Mouse (Mus musculus) midbrain, embryonic 10.5 days (tissue): ENCODE measurements around the gene Fgd4. TPM values are rescaled to one million over a fixed set of nuclear protein-coding genes. Genes with fewer than 3 reads are reported as not detected.
"Not testable (repeated sequence)": the region's sequence is repeated elsewhere in the genome, so short reads cannot be mapped to it uniquely, and the experiment has no call there.

Experiments used
- DNase-seq: peaks from one replicate; pipeline ENCODE4 v3.0.0-alpha.2; 2017; ENCODE audit warnings: low spot score
- H3K27ac ChIP-seq: fragments of 300-500 bp; sonication (generic); replicated peaks from 2 replicates; pipeline ENCODE4 v1.5.1; 2016; ENCODE audit warnings: mild to moderate bottlenecking
- H3K27me3 ChIP-seq: fragments of 300-500 bp; sonication (generic); 2 replicates; pipeline ENCODE4 v1.6.1; 2016; ENCODE audit warnings: low read depth, mild to moderate bottlenecking; ENCODE audit not compliant: poor library complexity, severe bottlenecking
- H3K36me3 ChIP-seq: fragments of 300-500 bp; sonication (generic); 2 replicates; pipeline ENCODE4 v1.6.1; 2016; ENCODE audit warnings: mild to moderate bottlenecking, moderate library complexity
- H3K4me1 ChIP-seq: fragments of 300-500 bp; sonication (generic); 2 replicates; pipeline ENCODE4 v1.6.1; 2016
- H3K4me3 ChIP-seq: fragments of 300-500 bp; sonication (generic); 2 replicates; pipeline ENCODE4 v1.5.1; 2016; ENCODE audit warnings: mild to moderate bottlenecking, moderate library complexity
- H3K9me3 ChIP-seq: fragments of 300-500 bp; sonication (generic); replicated peaks from 2 replicates; pipeline ENCODE4 v1.6.1; 2016; ENCODE audit warnings: mild to moderate bottlenecking
- WGBS: fragments of 180-500 bp; shearing (Covaris S2); methylation state at CpG from one replicate; pipeline ENCODE4 v1.1.7; 2016; 5-methylcytosine and 5-hydroxymethylcytosine counted together
- polyA plus RNA-seq: library from polyadenylated mRNA; unstranded; fragments of >200 nt; fragmentation: Nextera tagmentation; extraction: Ambion mirVana; gene quantifications from 2 replicates; pipeline ENCODE4 v1.2.1, GENCODE M21; 2016

Gene Fgd4
- polyA plus RNA-seq, 1 experiment from 2014 or later = 16.7 TPM

DNA sequence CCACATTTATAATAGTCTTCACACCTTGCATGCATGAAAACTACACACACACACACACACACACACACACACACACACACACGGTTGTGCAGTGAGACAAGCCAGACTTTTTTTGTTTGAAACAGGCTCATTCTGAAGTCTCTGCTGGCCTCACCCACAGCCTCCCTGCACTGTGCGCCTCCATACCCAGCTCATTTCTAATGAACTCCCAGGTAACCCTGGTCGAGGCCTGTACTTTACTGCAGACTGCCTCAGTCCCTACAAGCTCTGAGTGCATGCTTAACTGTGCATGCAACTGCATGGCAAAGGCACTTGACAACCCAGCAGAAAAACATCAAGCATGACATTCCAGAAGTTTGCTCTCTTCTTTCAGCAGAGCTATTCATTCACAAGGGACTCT lies 72.3 kb downstream of the Fgd4 start:
- no peaks in the 10 kb centered on the region for H3K27me3 ChIP-seq
- H3K27ac ChIP-seq = 0 out of 2 replicates have a peak overlapping the region, but pooled peaks have one; percentile 47
- H3K9me3 ChIP-seq = no peaks in the 10 kb centered on the region
- H3K36me3 ChIP-seq = no peaks in the 10 kb centered on the region
- H3K4me1 ChIP-seq = peaks cover 42% of the 10 kb centered on the region
- no peak overlapping the region for H3K4me3 ChIP-seq
- DNase-seq = no peak
- 73% methylated on average over 3 of the region's 3 CpGs for WGBS

DNA sequence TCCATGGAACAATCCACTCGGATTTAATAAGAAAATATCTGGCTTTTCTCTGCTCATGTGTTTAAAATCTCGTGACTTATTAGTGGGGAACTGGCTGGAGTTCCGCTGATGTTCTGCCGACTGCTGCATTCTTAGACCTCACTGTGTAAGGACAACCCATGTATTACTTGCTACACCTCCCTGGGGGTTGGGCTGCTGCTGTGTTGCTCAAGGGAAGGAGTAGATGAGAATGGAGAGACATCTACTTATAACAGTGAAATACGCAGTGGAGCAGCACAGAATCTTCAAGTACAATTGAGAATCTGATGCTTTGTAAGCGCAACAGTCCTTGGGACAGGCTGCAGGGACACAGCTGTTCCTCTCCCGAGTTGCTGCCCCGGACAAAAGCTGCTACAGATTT lies 73.1 kb downstream of the Fgd4 start:
- Histone ChIP-seq H3K4me1 (peaks cover 42% of the 10 kb centered on the region), H3K27ac (peak overlapping the region; percentile 64), H3K27me3 (no peaks in the 10 kb centered on the region), H3K36me3 (no peaks in the 10 kb centered on the region), H3K4me3 (no peak overlapping the region), H3K9me3 (no peaks in the 10 kb centered on the region)
- WGBS = 68% methylated on average over 8 of the region's 8 CpGs
- peak; percentile 14 for DNase-seq

- H3K27ac ChIP-seq = peak overlapping the region; percentile 64
- no peaks in the 10 kb centered on the region for H3K9me3 ChIP-seq
- no peaks in the 10 kb centered on the region for H3K36me3 ChIP-seq
- no peaks in the 10 kb centered on the region for H3K27me3 ChIP-seq
- no peak for DNase-seq
- no peak overlapping the region for H3K4me3 ChIP-seq
- peaks cover 42% of the 10 kb centered on the region for H3K4me1 ChIP-seq
- 73% methylated on average over 6 of the region's 6 CpGs for WGBS
Measured at GRCm38 (mm10) chr16:16526741-16527105, 73.6 kb downstream of the Fgd4 start.

DNA sequence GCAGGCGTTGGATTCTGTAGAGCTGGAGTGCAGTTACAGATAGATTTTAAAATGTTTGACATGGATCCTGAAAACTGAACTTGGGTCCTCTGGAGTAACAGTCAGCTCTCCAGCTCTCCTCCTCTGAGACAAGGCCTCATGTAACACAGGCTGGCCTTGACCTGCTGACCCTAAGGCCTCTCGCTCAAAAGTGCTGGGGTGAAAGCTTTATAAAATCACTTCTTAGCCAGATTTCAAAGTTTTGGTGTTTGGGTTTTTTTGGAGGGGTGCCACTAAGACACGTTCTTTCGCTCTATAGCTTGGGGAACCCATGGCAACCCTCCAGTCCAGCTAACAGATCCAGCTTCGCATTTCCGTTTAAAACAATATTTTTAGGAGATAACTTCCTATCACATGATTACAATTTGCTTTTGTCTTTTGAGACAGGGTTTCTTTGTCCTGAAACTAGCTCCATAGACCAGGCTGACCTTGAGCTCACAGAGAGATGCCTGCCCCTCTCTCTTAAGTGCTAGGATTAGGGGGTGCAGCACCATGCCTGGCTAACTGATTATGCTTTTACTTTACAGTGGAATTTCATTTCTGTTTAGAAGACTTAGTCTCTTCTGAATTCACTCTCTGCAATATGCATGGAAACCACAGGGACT lies 74.1 kb downstream of the Fgd4 start:
- Histone ChIP-seq H3K27me3 (no peaks in the 10 kb centered on the region), H3K4me1 (peaks cover 42% of the 10 kb centered on the region), H3K27ac (peak overlapping the region; percentile 64), H3K4me3 (no peak overlapping the region), H3K36me3 (no peaks in the 10 kb centered on the region), H3K9me3 (no peaks in the 10 kb centered on the region)
- WGBS = 72% methylated on average over 6 of the region's 6 CpGs
- no peak for DNase-seq

- Histone ChIP-seq H3K4me3 (no peak overlapping the region), H3K9me3 (no peaks in the 10 kb centered on the region), H3K27ac (peak overlapping the region; percentile 64), H3K36me3 (no peaks in the 10 kb centered on the region), H3K27me3 (no peaks in the 10 kb centered on the region), H3K4me1 (peaks cover 42% of the 10 kb centered on the region)
- DNase-seq = no peak
- 65% methylated on average over 3 of the region's 3 CpGs for WGBS
Measured at GRCm38 (mm10) chr16:16525266-16525904, 75.0 kb downstream of the Fgd4 start.

DNA sequence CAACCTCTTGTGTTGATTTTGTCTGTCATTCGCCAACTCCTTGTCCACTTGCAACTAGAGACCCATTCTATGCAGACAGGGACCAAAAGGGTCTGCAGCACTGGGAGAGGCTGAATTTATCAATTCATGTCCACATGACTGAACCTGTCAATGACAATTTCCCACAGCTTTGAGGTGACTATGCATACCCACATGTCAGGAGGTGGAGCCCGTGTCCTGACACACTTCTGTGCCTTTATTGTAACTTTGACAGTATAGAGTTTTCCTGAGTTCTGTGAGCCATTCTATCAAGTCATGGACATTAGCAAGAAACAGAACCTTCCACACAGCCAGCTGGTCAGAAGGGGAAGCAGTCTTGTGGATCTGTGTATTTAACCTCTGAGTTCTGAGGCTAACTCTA lies 76.7 kb downstream of the Fgd4 start:
- Histone ChIP-seq H3K36me3 (no peaks in the 10 kb centered on the region), H3K27me3 (no peaks in the 10 kb centered on the region), H3K9me3 (no peaks in the 10 kb centered on the region), H3K4me1 (peaks cover 42% of the 10 kb centered on the region), H3K4me3 (no peak overlapping the region), H3K27ac (no peak overlapping the region)
- 84% methylated on average over 2 of the region's 2 CpGs for WGBS
- DNase-seq = no peak

DNA sequence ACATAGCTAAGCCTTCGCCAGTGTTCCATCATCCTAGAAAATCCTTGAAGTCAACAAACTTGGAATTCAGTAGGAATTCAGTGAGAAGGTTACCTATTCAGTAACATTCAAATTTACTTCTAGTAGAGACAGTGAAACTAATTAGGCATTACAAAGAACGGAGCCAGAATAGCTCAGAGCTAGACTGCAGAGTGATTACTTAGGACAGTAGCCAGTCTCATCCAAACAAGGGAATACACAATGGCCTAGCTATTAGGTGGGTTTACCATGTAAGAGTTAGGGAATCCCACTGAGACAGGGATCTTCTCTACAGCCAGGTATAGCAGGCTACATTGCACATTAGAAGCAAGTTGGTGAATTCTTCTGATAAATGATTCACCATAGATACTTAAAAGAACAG lies 77.5 kb downstream of the Fgd4 start:
- peaks cover 36% of the 10 kb centered on the region for H3K4me1 ChIP-seq
- not testable (repeated sequence) for H3K27me3 ChIP-seq
- 68% methylated on average over 2 of the region's 2 CpGs for WGBS

GRCm38 (mm10) chr16:16501491-16501890 lies 98.9 kb downstream of the Fgd4 start:
- H3K36me3 ChIP-seq = peaks cover 28% of the 10 kb centered on the region
- H3K9me3 ChIP-seq = no peaks in the 10 kb centered on the region
- no peak for DNase-seq
- H3K4me3 ChIP-seq = no peak overlapping the region
- H3K4me1 ChIP-seq = no peaks in the 10 kb centered on the region; the same call in 1 of the 2 replicates
- H3K27me3 ChIP-seq = no peaks in the 10 kb centered on the region
- no peak overlapping the region for H3K27ac ChIP-seq
- 92% methylated on average over 3 of the region's 3 CpGs for WGBS

More for the DNA sequence above, 77.5 kb downstream of the Fgd4 start:
- not testable (repeated sequence) for DNase-seq, H3K27ac ChIP-seq, H3K4me3 ChIP-seq, H3K36me3 ChIP-seq, H3K9me3 ChIP-seq

GRCm38 (mm10) chr16:16500926-16501325 lies 99.4 kb downstream of the Fgd4 start:
- H3K27me3 ChIP-seq = no peaks in the 10 kb centered on the region
- no peak overlapping the region for H3K4me3 ChIP-seq
- 85% methylated on average over 2 of the region's 2 CpGs for WGBS
- H3K4me1 ChIP-seq = no peaks in the 10 kb centered on the region; the same call in 1 of the 2 replicates
- H3K36me3 ChIP-seq = peaks cover 28% of the 10 kb centered on the region
- no peaks in the 10 kb centered on the region for H3K9me3 ChIP-seq
- no peak overlapping the region for H3K27ac ChIP-seq
- no peak for DNase-seq

DNA sequence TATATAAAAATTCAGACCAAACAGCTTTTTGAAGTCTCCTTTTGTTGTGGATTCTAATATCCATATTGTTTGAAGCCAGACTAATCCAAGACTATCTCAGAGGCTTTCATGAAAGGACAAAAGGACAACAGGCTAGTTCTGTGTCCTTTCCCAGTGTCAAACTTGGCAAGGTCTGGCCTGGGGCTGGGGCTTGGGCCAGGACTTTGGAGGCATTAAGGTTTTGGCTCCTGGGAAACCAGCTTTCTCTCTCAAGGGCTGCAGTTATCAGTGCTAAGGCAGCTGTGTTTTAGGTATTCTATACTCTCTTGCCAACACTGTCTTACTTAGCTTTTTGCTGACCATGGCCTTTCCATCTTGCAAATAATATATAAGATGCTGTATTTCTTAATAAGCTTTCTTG lies 101.6 kb downstream of the Fgd4 start:
- H3K4me3 ChIP-seq = no peak overlapping the region
- H3K36me3 ChIP-seq = peaks cover 25% of the 10 kb centered on the region
- no peaks in the 10 kb centered on the region for H3K9me3 ChIP-seq
- DNase-seq = no peak
- no peaks in the 10 kb centered on the region for H3K27me3 ChIP-seq
- H3K4me1 ChIP-seq = no peaks in the 10 kb centered on the region; the same call in 1 of the 2 replicates
- no peak overlapping the region for H3K27ac ChIP-seq

GRCm38 (mm10) chr16:16485523-16486043 lies 114.8 kb downstream of the Fgd4 start:
- Histone ChIP-seq H3K4me1 (no peaks in the 10 kb centered on the region), H3K9me3 (no peaks in the 10 kb centered on the region), H3K36me3 (peaks cover 26% of the 10 kb centered on the region), H3K27ac (no peak overlapping the region), H3K27me3 (no peaks in the 10 kb centered on the region), H3K4me3 (no peak overlapping the region)
- 91% methylated on average over 1 of the region's 1 CpGs for WGBS
- no peak for DNase-seq

DNA sequence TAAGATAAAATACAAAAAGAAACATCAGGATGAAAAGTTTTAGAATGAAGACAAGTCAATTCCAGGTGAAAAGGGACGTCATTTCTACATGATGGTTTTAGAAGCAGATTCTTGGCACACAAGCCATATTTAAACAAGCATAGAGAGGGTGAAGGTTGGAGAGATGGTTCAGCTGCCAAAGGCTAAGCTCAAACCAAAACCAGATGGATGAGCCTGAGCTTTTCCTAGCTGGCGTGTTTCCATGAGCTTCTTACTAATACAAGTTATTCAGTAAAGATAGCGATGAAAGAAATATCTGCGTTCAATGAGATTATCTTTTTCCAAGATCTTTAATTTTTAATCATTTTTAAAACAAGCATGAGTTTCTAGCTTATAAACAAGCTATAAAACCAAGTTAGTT lies 115.7 kb downstream of the Fgd4 start:
- H3K27ac ChIP-seq = no peak overlapping the region
- H3K4me3 ChIP-seq = no peak overlapping the region
- 90% methylated on average over 4 of the region's 4 CpGs for WGBS
- no peaks in the 10 kb centered on the region for H3K4me1 ChIP-seq
- H3K9me3 ChIP-seq = no peaks in the 10 kb centered on the region
- no peak for DNase-seq
- peaks cover 23% of the 10 kb centered on the region for H3K36me3 ChIP-seq
- H3K27me3 ChIP-seq = no peaks in the 10 kb centered on the region

DNA sequence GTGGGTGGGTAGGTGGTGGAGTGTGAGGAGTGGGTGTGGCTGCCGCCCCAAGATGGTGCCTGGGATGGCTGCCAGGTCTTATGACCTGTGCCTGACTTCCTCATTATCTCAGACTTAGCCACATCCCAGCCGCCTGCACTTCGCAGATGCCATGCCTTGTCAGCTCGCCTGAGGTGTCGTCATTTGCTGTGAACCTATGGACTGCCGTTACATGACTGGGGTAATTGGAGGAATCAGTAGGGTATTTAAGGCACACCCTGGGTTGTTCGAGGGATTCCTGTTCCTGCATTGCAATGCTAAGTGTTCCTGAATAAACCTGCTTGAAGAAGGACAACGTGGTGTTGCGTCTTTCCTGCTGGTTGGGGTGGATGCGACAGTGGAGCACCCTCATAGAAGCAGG lies 126.9 kb downstream of the Fgd4 start:
- H3K9me3 ChIP-seq, H3K27ac ChIP-seq, H3K27me3 ChIP-seq, DNase-seq, H3K4me3 ChIP-seq, H3K4me1 ChIP-seq: not testable (repeated sequence)
- H3K36me3 ChIP-seq = peaks cover 54% of the 10 kb centered on the region
- WGBS = 93% methylated on average over 10 of the region's 10 CpGs
